Mouse (Mus musculus) ovary, adult 18-20 months (tissue): ENCODE results near the gene Nxpe3.

ENCODE experiments used
- DNase-seq: peaks from one replicate; pipeline ENCODE4 v3.0.0; 2022; ENCODE audit warnings: low spot score, mixed read lengths

The Nxpe3 gene

GRCm38 (mm10) chr16:55894893-55895650, at the start of gene Nxpe3:
Gene Nxpe3 (minus strand): TSS chr16:55895285.
- peak; percentile 68 for DNase-seq

- no peak for DNase-seq
Measured at GRCm38 (mm10) chr16:55940781-55941180, 45.7 kb upstream of the Nxpe3 start.

- DNase-seq, result no peak
Measured at GRCm38 (mm10) chr16:55939703-55940102, 44.6 kb upstream of the Nxpe3 start.

GRCm38 (mm10) chr16:55938761-55939160, 43.7 kb upstream of the Nxpe3 start:
- no peak for DNase-seq

- DNase-seq, result peak; percentile 87
Measured at GRCm38 (mm10) chr16:55934453-55935037, 39.5 kb upstream of the Nxpe3 start, which contains the start of gene Cep97. Gene Cep97 (minus strand): TSS chr16:55934855.

GRCm38 (mm10) chr16:55933681-55934343, 38.7 kb upstream of the Nxpe3 start:
- peak; percentile 9 for DNase-seq

GRCm38 (mm10) chr16:55924010-55924409, 28.9 kb upstream of the Nxpe3 start:
- no peak for DNase-seq

GRCm38 (mm10) chr16:55922079-55922478, 27.0 kb upstream of the Nxpe3 start:
- DNase-seq, result no peak

- DNase-seq, result no peak
Measured at GRCm38 (mm10) chr16:55914716-55915115, 19.6 kb upstream of the Nxpe3 start.

GRCm38 (mm10) chr16:55910208-55910793, 15.2 kb upstream of the Nxpe3 start:
- DNase-seq, result no peak

- DNase-seq, result no peak
Measured at GRCm38 (mm10) chr16:55906928-55907679, 12.0 kb upstream of the Nxpe3 start.

GRCm38 (mm10) chr16:55905370-55905769, 10.3 kb upstream of the Nxpe3 start:
- no peak for DNase-seq

GRCm38 (mm10) chr16:55901839-55902756, 7.0 kb upstream of the Nxpe3 start:
- DNase-seq, result no peak

GRCm38 (mm10) chr16:55898385-55899002, 3.4 kb upstream of the Nxpe3 start:
- no peak for DNase-seq

- no peak for DNase-seq
Measured at GRCm38 (mm10) chr16:55895651-55896095, 588 bp upstream of the Nxpe3 start.

GRCm38 (mm10) chr16:55894536-55894892, 571 bp downstream of the Nxpe3 start:
- DNase-seq, result no peak

- no peak for DNase-seq
Measured at GRCm38 (mm10) chr16:55893410-55894107, 1.5 kb downstream of the Nxpe3 start.

GRCm38 (mm10) chr16:55892484-55892883, 2.6 kb downstream of the Nxpe3 start:
- no peak for DNase-seq

GRCm38 (mm10) chr16:55891346-55891745, 3.7 kb downstream of the Nxpe3 start:
- no peak for DNase-seq
